Mouse (Mus musculus): ENCODE results near the gene Exosc9. TPM values are rescaled to one million over a fixed set of nuclear protein-coding genes. Genes with fewer than 3 reads are reported as not detected.
A peak's percentile ranks its signal among the peaks of the same experiment; 100 is the strongest.

Gene Exosc9
- polyA plus RNA-seq, 1 experiment from 2014 or later: 48.6 TPM

GRCm38 (mm10) chr3:36541399-36541798 is 11.0 kb upstream of the Exosc9 start:
- Histone ChIP-seq H3K4me2 (ENCODE audit: low read length) (no peak overlapping the region), H3K4me3 (replicated peaks; ENCODE audit: low read depth, low read length) (no peak overlapping the region), H3K9ac (ENCODE audit: low read depth, low read length) (no peak overlapping the region), H3K36me3 (ENCODE audit: insufficient read depth, low read length) (no peaks in the 10 kb centered on the region), H3K27me3 (ENCODE audit: insufficient read depth, low read length) (no peaks in the 10 kb centered on the region), H3K27ac (no peak overlapping the region), H3K9me3 (replicated peaks; ENCODE audit: low read length) (no peaks in the 10 kb centered on the region), H3K4me1 (replicated peaks; ENCODE audit: insufficient read depth, low read length) (no peaks in the 10 kb centered on the region)
- DNase-seq (ENCODE audit: low spot score) (no peak), ATAC-seq (replicated peaks; ENCODE audit: low FRiP score, low read depth) (no peak)
- no peak for TF ChIP-seq CTCF (IDR thresholded peaks at IDR 0.05; ENCODE audit: low read depth)
- WGBS: 92% methylated on average over 2 of the region's 2 CpGs

GRCm38 (mm10) chr3:36544961-36545360 is 7.4 kb upstream of the Exosc9 start:
- Histone ChIP-seq H3K36me3 (ENCODE audit: insufficient read depth, low read length) (no peaks in the 10 kb centered on the region), H3K9ac (ENCODE audit: low read depth, low read length) (no peak overlapping the region), H3K27me3 (ENCODE audit: insufficient read depth, low read length) (no peaks in the 10 kb centered on the region), H3K4me2 (ENCODE audit: low read length) (no peak overlapping the region), H3K27ac (no peak overlapping the region), H3K4me1 (replicated peaks; ENCODE audit: insufficient read depth, low read length) (no peaks in the 10 kb centered on the region), H3K4me3 (replicated peaks; ENCODE audit: low read depth, low read length) (no peak overlapping the region), H3K9me3 (replicated peaks; ENCODE audit: low read length) (no peaks in the 10 kb centered on the region)
- no peak for ATAC-seq (replicated peaks; ENCODE audit: low FRiP score, low read depth)
- 79% methylated on average over 3 of the region's 3 CpGs for WGBS
- no peak for TF ChIP-seq CTCF (IDR thresholded peaks at IDR 0.05; ENCODE audit: low read depth)
- DNase-seq (ENCODE audit: low spot score): no peak

- Histone ChIP-seq H3K27me3 (ENCODE audit: insufficient read depth, low read length) (no peaks in the 10 kb centered on the region), H3K4me2 (ENCODE audit: low read length) (peak overlapping the region; percentile 71), H3K9ac (ENCODE audit: low read depth, low read length) (0 out of 2 replicates have a peak overlapping the region, but pooled peaks have one; percentile 18), H3K27ac (no peak overlapping the region), H3K36me3 (ENCODE audit: insufficient read depth, low read length) (0 out of 2 replicates have a peak, but pooled peaks cover 6% of the 10 kb centered on the region), H3K9me3 (replicated peaks; ENCODE audit: low read length) (no peaks in the 10 kb centered on the region), H3K4me3 (replicated peaks; ENCODE audit: low read depth, low read length) (no peak overlapping the region), H3K4me1 (replicated peaks; ENCODE audit: insufficient read depth, low read length) (peaks cover 6% of the 10 kb centered on the region; the same call in 1 of the 2 replicates)
- DNase-seq (ENCODE audit: low spot score) (peak; percentile 60), ATAC-seq (replicated peaks; ENCODE audit: low FRiP score, low read depth) (no peak)
- 17% methylated on average over 9 of the region's 9 CpGs for WGBS
- no peak for TF ChIP-seq CTCF (IDR thresholded peaks at IDR 0.05; ENCODE audit: low read depth)
Measured at GRCm38 (mm10) chr3:36551343-36551742, 1.1 kb upstream of the Exosc9 start.

GRCm38 (mm10) chr3:36551851-36552384 is 488 bp upstream of the Exosc9 start:
- DNase-seq (ENCODE audit: low spot score): no peak
- Histone ChIP-seq H3K27ac (no peak overlapping the region), H3K27me3 (ENCODE audit: insufficient read depth, low read length) (no peaks in the 10 kb centered on the region), H3K9ac (ENCODE audit: low read depth, low read length) (peak overlapping the region; percentile 79), H3K36me3 (ENCODE audit: insufficient read depth, low read length) (0 out of 2 replicates have a peak, but pooled peaks cover 6% of the 10 kb centered on the region), H3K4me2 (ENCODE audit: low read length) (peak overlapping the region; percentile 71), H3K4me3 (replicated peaks; ENCODE audit: low read depth, low read length) (peak overlapping the region; percentile 84), H3K4me1 (replicated peaks; ENCODE audit: insufficient read depth, low read length) (peaks cover 6% of the 10 kb centered on the region; the same call in 1 of the 2 replicates), H3K9me3 (replicated peaks; ENCODE audit: low read length) (no peaks in the 10 kb centered on the region)
- no peak for TF ChIP-seq CTCF (IDR thresholded peaks at IDR 0.05; ENCODE audit: low read depth)
- WGBS: 14% methylated on average over 12 of the region's 12 CpGs
- 0 out of 2 replicates have a peak, but pooled peaks have one; percentile 6 for ATAC-seq (replicated peaks; ENCODE audit: low FRiP score, low read depth)

GRCm38 (mm10) chr3:36557601-36558000 is 5.2 kb downstream of the Exosc9 start:
- no peak for TF ChIP-seq CTCF (IDR thresholded peaks at IDR 0.05; ENCODE audit: low read depth)
- 94% methylated on average over 1 of the region's 1 CpGs for WGBS
- Histone ChIP-seq H3K27me3 (ENCODE audit: insufficient read depth, low read length) (no peaks in the 10 kb centered on the region), H3K36me3 (ENCODE audit: insufficient read depth, low read length) (peaks cover 28% of the 10 kb centered on the region), H3K9ac (ENCODE audit: low read depth, low read length) (no peak overlapping the region), H3K4me1 (replicated peaks; ENCODE audit: insufficient read depth, low read length) (no peaks in the 10 kb centered on the region), H3K4me3 (replicated peaks; ENCODE audit: low read depth, low read length) (no peak overlapping the region), H3K4me2 (ENCODE audit: low read length) (no peak overlapping the region), H3K27ac (no peak overlapping the region), H3K9me3 (replicated peaks; ENCODE audit: low read length) (no peaks in the 10 kb centered on the region)
- DNase-seq (ENCODE audit: low spot score) (no peak), ATAC-seq (replicated peaks; ENCODE audit: low FRiP score, low read depth) (no peak)

- DNase-seq (ENCODE audit: low spot score): no peak
- Histone ChIP-seq H3K36me3 (ENCODE audit: insufficient read depth, low read length) (peaks cover 43% of the 10 kb centered on the region), H3K4me1 (replicated peaks; ENCODE audit: insufficient read depth, low read length) (no peaks in the 10 kb centered on the region), H3K9me3 (replicated peaks; ENCODE audit: low read length) (no peaks in the 10 kb centered on the region), H3K9ac (ENCODE audit: low read depth, low read length) (no peak overlapping the region), H3K27me3 (ENCODE audit: insufficient read depth, low read length) (no peaks in the 10 kb centered on the region), H3K27ac (no peak overlapping the region), H3K4me2 (ENCODE audit: low read length) (no peak overlapping the region), H3K4me3 (replicated peaks; ENCODE audit: low read depth, low read length) (no peak overlapping the region)
- ATAC-seq (replicated peaks; ENCODE audit: low FRiP score, low read depth): no peak
- TF ChIP-seq CTCF (IDR thresholded peaks at IDR 0.05; ENCODE audit: low read depth): no peak
- 77% methylated on average over 4 of the region's 4 CpGs for WGBS
Measured at GRCm38 (mm10) chr3:36559606-36560005, 7.2 kb downstream of the Exosc9 start.

GRCm38 (mm10) chr3:36563666-36564065 is 11.3 kb downstream of the Exosc9 start:
- H3K27ac ChIP-seq: no peak overlapping the region
- WGBS: 87% methylated on average over 3 of the region's 3 CpGs
- H3K4me3 ChIP-seq (replicated peaks; ENCODE audit: low read depth, low read length): no peak overlapping the region
- H3K36me3 ChIP-seq (ENCODE audit: insufficient read depth, low read length): peaks cover 59% of the 10 kb centered on the region
- H3K9ac ChIP-seq (ENCODE audit: low read depth, low read length): no peak overlapping the region
- no peaks in the 10 kb centered on the region for H3K27me3 ChIP-seq (ENCODE audit: insufficient read depth, low read length)
- DNase-seq (ENCODE audit: low spot score) (no peak), ATAC-seq (replicated peaks; ENCODE audit: low FRiP score, low read depth) (no peak)
- no peaks in the 10 kb centered on the region for H3K4me1 ChIP-seq (replicated peaks; ENCODE audit: insufficient read depth, low read length)
- H3K4me2 ChIP-seq (ENCODE audit: low read length): no peak overlapping the region
- TF ChIP-seq CTCF (IDR thresholded peaks at IDR 0.05; ENCODE audit: low read depth): no peak
- H3K9me3 ChIP-seq (replicated peaks; ENCODE audit: low read length): no peaks in the 10 kb centered on the region

All from kidney, postnatal 0 days (tissue).